Mouse (Mus musculus) G1E-ER4 (cell line): Measurements from ENCODE around the gene Galnt10. TPM values are rescaled to one million over a fixed set of nuclear protein-coding genes. Genes with fewer than 3 reads are reported as not detected.
A peak's percentile ranks its signal among the peaks of the same experiment; 100 is the strongest.

Source experiments
- GATA1 ChIP-seq: IDR thresholded peaks from one replicate; pipeline ENCODE4 v1.8.0; 2012; ENCODE audit warnings: low read length, inconsistent platforms
- polyA plus RNA-seq: library from polyadenylated mRNA; stranded (reverse); fragments of >175 nt; gene quantifications from 2 replicates; pipeline ENCODE4 v1.2.3, GENCODE M21; 2012

Galnt10 gene
- polyA plus RNA-seq, 1 experiment, result 18.5 TPM

DNA sequence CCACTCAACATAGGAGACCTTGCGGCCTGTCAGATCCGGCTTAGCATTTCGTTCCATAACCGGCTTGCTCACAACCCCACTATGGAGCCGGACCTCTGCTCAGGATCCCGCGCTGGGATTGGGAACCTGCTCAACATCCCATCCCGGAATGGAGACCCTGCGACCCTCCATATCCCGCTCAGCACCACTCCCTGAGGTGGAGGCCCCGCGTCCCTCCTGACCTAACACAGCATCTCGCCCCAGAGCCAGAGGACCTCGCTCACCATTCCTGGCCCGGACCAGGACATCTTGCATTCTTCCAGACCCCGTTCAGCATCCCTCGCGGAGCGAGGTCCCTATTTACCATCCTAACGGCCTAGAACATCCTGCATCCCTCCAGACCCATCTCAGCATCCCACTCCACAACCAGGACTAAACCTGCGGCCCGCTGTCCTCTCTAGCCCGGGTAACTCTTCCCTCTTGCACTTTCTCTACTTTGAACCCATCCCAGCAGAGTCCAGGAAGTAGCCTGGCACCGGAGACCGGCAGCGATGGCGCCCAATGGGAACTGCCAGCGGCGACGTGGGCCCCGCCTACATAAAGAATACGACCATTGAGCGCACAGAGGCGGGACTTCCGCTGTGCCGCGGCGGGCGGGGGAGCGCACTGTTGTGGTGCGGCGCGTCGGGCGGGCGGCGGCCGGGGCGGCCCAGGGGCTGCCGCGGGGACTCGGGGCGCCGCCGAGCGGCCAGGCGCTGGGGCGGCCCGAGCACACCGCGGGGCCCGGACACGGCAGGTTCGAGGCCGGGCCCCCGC, 155.9 kb downstream of the Galnt10 start, which contains the start of gene Sap30l:
Gene Sap30l, plus strand, starts transcription at position 667 of the 795 bp plus-strand sequence.
- TF ChIP-seq GATA1, result no peak

DNA sequence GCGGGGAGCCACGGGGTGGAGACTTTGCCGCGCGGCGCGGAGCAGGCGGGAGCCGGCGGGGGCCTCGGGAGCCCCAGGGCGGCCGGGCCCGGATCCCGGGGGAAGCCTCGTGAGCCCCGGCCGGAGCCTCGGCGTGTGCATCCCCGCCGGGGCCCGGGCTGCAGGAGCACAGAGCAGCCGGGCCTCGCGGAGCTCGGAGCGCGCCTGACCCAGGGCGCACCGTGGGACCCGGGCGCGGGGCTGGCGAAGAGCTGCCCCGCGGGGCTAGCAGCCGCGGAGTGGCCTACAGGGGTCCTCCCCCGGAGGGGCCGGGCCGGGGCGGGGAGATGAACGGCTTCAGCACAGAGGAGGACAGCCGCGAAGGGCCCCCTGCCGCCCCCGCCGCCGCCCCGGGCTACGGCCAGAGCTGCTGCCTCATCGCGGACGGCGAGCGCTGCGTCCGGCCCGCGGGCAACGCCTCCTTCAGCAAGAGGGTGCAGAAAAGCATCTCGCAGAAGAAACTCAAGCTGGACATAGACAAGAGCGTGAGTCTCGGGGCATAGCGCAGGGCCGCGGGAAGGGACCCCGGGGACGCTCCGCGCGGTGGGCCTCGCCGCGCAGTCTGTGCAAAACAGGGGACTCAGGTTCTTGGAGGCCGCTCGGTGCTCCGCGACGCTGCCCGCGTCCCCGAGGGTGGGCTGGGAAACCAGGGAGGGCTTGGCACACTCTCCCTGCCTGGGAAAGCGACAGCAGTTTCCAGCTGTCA, 156.7 kb downstream of the Galnt10 start:
- no peak for TF ChIP-seq GATA1

DNA sequence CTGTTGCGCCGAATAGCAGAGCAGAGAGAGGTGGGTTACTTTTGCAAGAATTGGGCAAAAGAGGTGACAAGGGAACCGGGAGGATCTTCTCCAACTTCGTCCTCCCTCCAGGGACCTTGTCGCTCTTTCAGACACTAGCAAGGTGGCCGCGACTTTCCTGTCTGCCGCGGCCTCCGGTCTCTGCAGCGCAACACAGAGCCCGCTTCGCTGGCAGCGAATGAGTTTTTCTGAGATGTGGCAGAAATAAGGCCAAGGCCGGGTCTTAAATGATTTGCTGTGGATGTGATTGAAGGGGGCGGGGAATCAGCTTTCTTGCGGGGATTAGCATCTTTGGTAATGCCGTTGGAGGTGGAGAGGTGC, 157.2 kb downstream of the Galnt10 start:
- TF ChIP-seq GATA1, result no peak

GRCm38 (mm10) chr11:57805047-57805446, 159.8 kb downstream of the Galnt10 start:
- no peak for TF ChIP-seq GATA1

DNA sequence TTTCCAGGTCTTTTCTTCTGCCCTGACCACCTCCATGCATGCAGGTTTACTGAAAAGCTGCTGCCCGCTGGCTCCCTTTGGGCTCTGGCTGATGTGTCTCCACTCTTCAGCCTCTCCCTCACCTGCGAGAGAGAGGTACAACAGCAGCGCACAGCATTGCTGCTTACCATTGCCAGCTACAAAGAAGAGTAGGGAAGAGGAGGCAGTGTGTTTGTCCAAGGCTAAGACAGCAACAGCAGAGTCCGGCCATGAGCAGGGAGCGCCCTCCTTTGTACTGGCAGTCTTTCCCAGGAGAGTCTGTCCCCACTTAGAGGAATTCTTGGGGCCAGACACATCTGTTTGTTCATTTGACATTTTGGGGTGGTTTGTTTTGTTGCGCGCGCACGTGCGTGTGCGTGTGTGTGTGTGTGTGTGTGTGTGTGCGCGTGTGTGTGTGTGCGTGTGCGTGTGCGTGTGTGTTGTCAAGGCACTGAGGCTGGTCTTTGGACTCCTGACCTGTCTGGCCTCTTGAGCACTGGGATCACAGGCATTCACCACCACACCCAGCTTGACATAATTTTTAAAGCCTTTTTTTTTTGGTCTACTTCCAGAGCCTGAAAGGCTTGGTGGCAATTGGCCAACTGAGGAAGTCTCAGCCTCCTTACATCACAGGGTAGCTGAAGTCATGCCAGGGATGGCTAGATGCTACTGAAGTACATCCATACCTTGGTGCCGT, 163.9 kb downstream of the Galnt10 start:
- no peak for TF ChIP-seq GATA1

- no peak for TF ChIP-seq GATA1
These were observed 164.5 kb downstream of the Galnt10 start for GRCm38 (mm10) chr11:57809732-57810098.

DNA sequence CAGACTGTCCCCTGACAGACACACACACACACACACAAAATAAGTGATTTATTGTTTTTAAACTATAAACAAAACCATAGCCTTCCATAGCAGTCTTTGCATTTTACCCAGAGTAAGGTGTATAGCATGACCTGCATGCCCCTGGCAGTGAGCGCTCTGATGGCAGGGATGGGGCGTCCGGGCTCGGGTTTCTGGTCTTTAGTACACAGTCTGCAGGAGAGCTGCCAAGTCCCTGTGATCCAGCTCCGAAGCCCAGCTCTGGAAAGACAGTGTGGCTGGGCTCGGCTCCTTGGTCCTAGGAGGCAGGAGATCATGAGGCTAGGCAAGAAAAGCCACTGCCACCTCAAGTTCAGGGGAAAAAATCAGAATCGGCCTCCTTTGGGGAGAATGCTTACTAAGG, 165.8 kb downstream of the Galnt10 start:
- TF ChIP-seq GATA1, result no peak

DNA sequence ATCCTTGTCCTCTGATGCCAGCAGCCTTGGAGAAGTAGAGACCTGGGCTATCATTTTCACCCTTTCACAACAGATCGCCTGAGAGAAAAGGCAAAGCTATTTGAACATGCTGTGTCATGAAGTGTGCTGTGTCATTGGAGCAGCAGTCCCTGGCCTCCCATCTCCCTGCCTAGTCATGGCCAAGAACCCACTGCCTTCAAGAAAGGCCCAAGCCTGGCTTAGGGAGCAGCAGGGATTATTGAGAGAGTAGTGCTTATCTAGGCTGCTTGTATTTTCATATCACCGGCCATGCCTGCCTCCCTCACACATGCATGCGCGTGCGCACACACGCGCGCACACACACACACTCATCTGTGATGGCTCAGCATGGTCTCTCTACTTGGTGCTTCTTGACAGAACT, 167.0 kb downstream of the Galnt10 start:
- peak; percentile 44 for TF ChIP-seq GATA1

GRCm38 (mm10) chr11:57813641-57814040, 168.4 kb downstream of the Galnt10 start:
- TF ChIP-seq GATA1, result no peak

DNA sequence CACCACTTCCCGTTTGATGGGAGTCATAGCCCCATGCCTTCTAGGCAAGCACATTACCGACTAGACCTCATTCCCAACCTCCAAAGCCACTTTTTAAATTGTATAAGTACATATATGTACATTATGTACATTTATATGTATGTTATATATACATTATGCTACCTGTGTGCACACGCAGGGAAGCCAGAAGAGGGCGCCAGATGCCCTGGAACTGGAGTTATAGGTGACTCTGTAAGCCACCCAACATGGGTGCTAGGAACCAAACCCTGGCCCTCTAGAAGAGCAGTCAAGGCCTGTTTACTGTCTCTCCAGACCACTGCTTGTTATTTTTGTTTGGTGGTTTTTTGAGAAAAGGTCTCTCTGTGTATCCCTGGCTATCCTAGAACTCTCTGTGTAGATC, 172.9 kb downstream of the Galnt10 start:
- no peak for TF ChIP-seq GATA1

- no peak for TF ChIP-seq GATA1
These were observed 174.8 kb downstream of the Galnt10 start for GRCm38 (mm10) chr11:57819999-57820581.

GRCm38 (mm10) chr11:57823714-57824113, 178.5 kb downstream of the Galnt10 start:
- no peak for TF ChIP-seq GATA1

DNA sequence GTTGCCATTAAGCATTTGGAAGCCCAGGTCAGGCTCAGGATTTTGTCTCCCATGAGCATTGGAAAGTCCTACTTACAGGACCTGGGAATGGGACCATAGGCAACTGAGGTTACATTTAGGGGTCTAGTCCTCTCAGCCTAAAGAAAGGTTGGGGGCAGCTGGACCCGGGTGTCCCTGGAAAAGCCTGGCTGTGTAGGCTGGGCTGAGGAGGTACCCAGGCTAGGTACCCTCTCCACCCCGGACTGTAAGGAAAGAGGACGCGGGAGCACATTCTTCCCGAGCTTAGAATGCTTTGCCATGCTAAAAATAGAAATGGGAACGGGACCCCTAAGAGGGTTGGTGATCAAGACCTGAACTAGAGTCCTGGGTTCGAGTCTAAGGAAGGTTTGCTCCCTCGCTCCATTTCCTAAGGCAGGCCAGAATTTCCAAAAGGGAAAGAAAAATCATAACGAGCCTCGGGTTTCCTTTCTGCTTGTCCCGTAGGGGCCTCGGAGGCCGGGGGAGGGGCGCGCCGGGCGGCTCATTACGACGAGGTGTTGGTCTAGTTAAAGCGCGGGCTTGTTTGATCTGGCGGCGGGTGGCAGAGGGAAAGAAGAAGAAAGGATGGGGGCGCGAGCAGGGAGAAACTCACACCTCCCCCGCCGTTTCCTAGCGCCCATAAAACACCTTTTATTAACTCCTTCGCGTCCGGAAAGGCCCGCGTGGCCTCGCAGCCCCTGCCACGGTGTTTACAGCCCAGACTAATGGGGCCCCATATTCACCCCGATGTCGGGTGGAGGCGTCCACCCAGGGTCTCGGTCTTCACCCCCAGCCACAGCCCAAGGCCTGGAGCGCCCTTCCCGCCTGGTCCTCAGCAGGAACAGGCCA, 182.0 kb downstream of the Galnt10 start:
- no peak for TF ChIP-seq GATA1

GRCm38 (mm10) chr11:57827915-57828545, 182.8 kb downstream of the Galnt10 start:
- no peak for TF ChIP-seq GATA1
